Mouse (Mus musculus): ENCODE results near the gene Adk. TPM values are rescaled to one million over a fixed set of nuclear protein-coding genes. Genes with fewer than 3 reads are reported as not detected.

The Adk gene
- polyA plus RNA-seq, 1 experiment from 2014 or later: 475 TPM

- Histone ChIP-seq H3K9ac (replicated peaks) (no peak overlapping the region), H3K36me3 (replicated peaks; ENCODE audit: insufficient read depth, low read length) (no peaks in the 10 kb centered on the region), H3K4me2 (ENCODE audit: low read depth, low read length) (no peak overlapping the region), H3K27me3 (ENCODE audit: insufficient read depth, low read length) (no peaks in the 10 kb centered on the region), H3K27ac (ENCODE audit: low read depth) (no peak overlapping the region), H3K4me3 (ENCODE audit: low read depth, low read length) (no peak overlapping the region), H3K4me1 (ENCODE audit: insufficient read depth) (no peaks in the 10 kb centered on the region), H3K9me3 (ENCODE audit: low read length) (no peaks in the 10 kb centered on the region)
- no peak for TF ChIP-seq CTCF (IDR thresholded peaks at IDR 0.05; ENCODE audit: low read depth)
- TF ChIP-seq EP300 (IDR thresholded peaks at IDR 0.05; ENCODE audit: low read depth): no peak
- DNase-seq (no peak), ATAC-seq (no peak)
- WGBS (ENCODE audit: insufficient replicate concordance): 87% methylated on average over 6 of the region's 6 CpGs
These were observed 359.1 kb downstream of the Adk start for GRCm38 (mm10) chr14:21411524-21411923.

DNA sequence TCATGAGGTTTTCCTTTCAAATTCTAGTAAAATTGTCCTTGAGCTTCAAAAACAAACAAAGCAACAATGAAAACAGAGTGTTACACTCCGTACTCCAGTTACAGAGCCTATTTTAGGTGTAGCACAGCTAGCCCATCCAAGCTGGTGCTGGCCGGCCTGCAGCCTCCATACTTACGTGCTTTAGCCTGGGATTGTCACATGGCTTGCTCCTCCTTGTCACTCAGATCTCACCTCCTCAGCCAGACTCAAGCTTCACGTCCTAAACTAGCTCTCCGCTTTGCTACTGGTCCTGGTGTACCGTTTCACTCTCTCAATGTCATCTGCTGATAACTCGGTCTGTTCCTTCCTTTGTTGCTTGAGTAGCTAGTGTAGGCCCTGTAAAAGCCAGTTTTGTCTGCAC lies 366.0 kb downstream of the Adk start:
- Histone ChIP-seq H3K36me3 (replicated peaks; ENCODE audit: insufficient read depth, low read length) (no peaks in the 10 kb centered on the region), H3K9ac (replicated peaks) (no peak overlapping the region), H3K27me3 (ENCODE audit: insufficient read depth, low read length) (no peaks in the 10 kb centered on the region), H3K9me3 (ENCODE audit: low read length) (no peaks in the 10 kb centered on the region), H3K27ac (ENCODE audit: low read depth) (no peak overlapping the region), H3K4me2 (ENCODE audit: low read depth, low read length) (no peak overlapping the region), H3K4me1 (ENCODE audit: insufficient read depth) (peaks cover 7% of the 10 kb centered on the region; the same call in 1 of the 2 replicates), H3K4me3 (ENCODE audit: low read depth, low read length) (no peak overlapping the region)
- ATAC-seq: no peak
- 78% methylated on average over 7 of the region's 7 CpGs for WGBS (ENCODE audit: insufficient replicate concordance)
- TF ChIP-seq CTCF (IDR thresholded peaks at IDR 0.05; ENCODE audit: low read depth) (no peak), EP300 (IDR thresholded peaks at IDR 0.05; ENCODE audit: low read depth) (no peak)
- no peak for DNase-seq

DNA sequence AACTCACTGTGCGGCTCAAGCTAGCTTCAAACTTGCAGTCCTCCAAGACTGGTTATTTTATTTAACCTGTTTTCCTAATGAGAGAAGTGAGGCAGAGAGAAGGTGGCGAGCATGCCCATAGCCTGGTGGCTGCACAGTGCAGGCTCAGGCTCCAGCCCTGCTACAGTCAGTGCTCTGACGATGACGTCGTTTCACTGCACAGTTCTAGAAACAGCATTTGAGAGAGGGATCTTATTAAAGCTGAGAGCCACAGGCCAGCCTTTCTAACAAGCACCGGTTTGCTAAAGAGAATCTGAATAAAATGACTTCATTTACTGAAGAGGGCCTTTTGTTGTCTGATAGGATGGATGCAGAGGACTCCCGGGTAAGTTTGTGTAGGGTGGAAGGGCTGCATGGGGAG lies 375.0 kb downstream of the Adk start:
- H3K4me3 ChIP-seq (ENCODE audit: low read depth, low read length): no peak overlapping the region
- peaks cover 5% of the 10 kb centered on the region; the same call in 1 of the 2 replicates for H3K4me1 ChIP-seq (ENCODE audit: insufficient read depth)
- H3K4me2 ChIP-seq (ENCODE audit: low read depth, low read length): no peak overlapping the region
- H3K9me3 ChIP-seq (ENCODE audit: low read length): no peaks in the 10 kb centered on the region
- TF ChIP-seq CTCF (IDR thresholded peaks at IDR 0.05; ENCODE audit: low read depth): no peak
- no peak for TF ChIP-seq EP300 (IDR thresholded peaks at IDR 0.05; ENCODE audit: low read depth)
- H3K27ac ChIP-seq (ENCODE audit: low read depth): no peak overlapping the region
- 83% methylated on average over 7 of the region's 7 CpGs for WGBS (ENCODE audit: insufficient replicate concordance)
- ATAC-seq (no peak), DNase-seq (no peak)
- no peak overlapping the region for H3K9ac ChIP-seq (replicated peaks)
- H3K36me3 ChIP-seq (replicated peaks; ENCODE audit: insufficient read depth, low read length): peaks cover 6% of the 10 kb centered on the region; the same call in 1 of the 2 replicates
- no peaks in the 10 kb centered on the region for H3K27me3 ChIP-seq (ENCODE audit: insufficient read depth, low read length)

- DNase-seq: no peak
- Histone ChIP-seq H3K4me2 (ENCODE audit: low read depth, low read length) (no peak overlapping the region), H3K4me1 (ENCODE audit: insufficient read depth) (0 out of 2 replicates have a peak, but pooled peaks cover 4% of the 10 kb centered on the region), H3K27ac (ENCODE audit: low read depth) (no peak overlapping the region), H3K36me3 (replicated peaks; ENCODE audit: insufficient read depth, low read length) (peaks cover 10% of the 10 kb centered on the region), H3K27me3 (ENCODE audit: insufficient read depth, low read length) (no peaks in the 10 kb centered on the region), H3K9me3 (ENCODE audit: low read length) (no peaks in the 10 kb centered on the region), H3K4me3 (ENCODE audit: low read depth, low read length) (no peak overlapping the region), H3K9ac (replicated peaks) (no peak overlapping the region)
- no peak for ATAC-seq
- TF ChIP-seq CTCF (IDR thresholded peaks at IDR 0.05; ENCODE audit: low read depth) (no peak), EP300 (IDR thresholded peaks at IDR 0.05; ENCODE audit: low read depth) (no peak)
- 55% methylated on average over 4 of the region's 4 CpGs for WGBS (ENCODE audit: insufficient replicate concordance)
These were observed 381.0 kb downstream of the Adk start for GRCm38 (mm10) chr14:21433415-21433814.

GRCm38 (mm10) chr14:21433995-21434394 lies 381.6 kb downstream of the Adk start:
- ATAC-seq (no peak), DNase-seq (no peak)
- Histone ChIP-seq H3K4me2 (ENCODE audit: low read depth, low read length) (no peak overlapping the region), H3K27me3 (ENCODE audit: insufficient read depth, low read length) (no peaks in the 10 kb centered on the region), H3K27ac (ENCODE audit: low read depth) (0 out of 2 replicates have a peak overlapping the region, but pooled peaks have one; percentile 22), H3K9ac (replicated peaks) (no peak overlapping the region), H3K36me3 (replicated peaks; ENCODE audit: insufficient read depth, low read length) (peaks cover 10% of the 10 kb centered on the region), H3K4me1 (ENCODE audit: insufficient read depth) (0 out of 2 replicates have a peak, but pooled peaks cover 4% of the 10 kb centered on the region), H3K9me3 (ENCODE audit: low read length) (no peaks in the 10 kb centered on the region), H3K4me3 (ENCODE audit: low read depth, low read length) (no peak overlapping the region)
- no peak for TF ChIP-seq EP300 (IDR thresholded peaks at IDR 0.05; ENCODE audit: low read depth)
- TF ChIP-seq CTCF (IDR thresholded peaks at IDR 0.05; ENCODE audit: low read depth): no peak
- WGBS (ENCODE audit: insufficient replicate concordance): 64% methylated on average over 5 of the region's 5 CpGs

DNA sequence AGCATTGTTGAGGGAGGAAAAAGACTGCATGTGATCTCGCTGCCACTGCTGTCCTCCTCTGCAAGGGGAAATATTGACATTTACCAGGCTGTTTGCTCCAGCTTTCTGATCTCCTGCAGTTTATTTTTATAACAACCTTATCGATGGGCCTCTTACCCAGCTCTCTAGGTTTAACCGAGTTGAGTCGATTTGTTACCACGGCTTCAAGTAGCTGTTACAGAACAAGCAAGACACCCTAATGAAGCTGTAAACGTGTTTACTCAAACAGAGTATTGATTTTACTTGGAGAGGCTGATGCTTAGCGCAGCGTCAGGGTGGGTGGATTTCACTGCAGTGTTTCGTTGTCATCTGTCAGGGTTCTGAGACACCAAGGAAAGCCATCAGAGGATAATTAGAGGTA lies 382.3 kb downstream of the Adk start:
- Histone ChIP-seq H3K4me1 (ENCODE audit: insufficient read depth) (0 out of 2 replicates have a peak, but pooled peaks cover 4% of the 10 kb centered on the region), H3K9me3 (ENCODE audit: low read length) (no peaks in the 10 kb centered on the region), H3K27me3 (ENCODE audit: insufficient read depth, low read length) (no peaks in the 10 kb centered on the region), H3K4me3 (ENCODE audit: low read depth, low read length) (no peak overlapping the region), H3K4me2 (ENCODE audit: low read depth, low read length) (no peak overlapping the region), H3K36me3 (replicated peaks; ENCODE audit: insufficient read depth, low read length) (peaks cover 10% of the 10 kb centered on the region), H3K9ac (replicated peaks) (no peak overlapping the region), H3K27ac (ENCODE audit: low read depth) (no peak overlapping the region)
- no peak for TF ChIP-seq EP300 (IDR thresholded peaks at IDR 0.05; ENCODE audit: low read depth)
- no peak for TF ChIP-seq CTCF (IDR thresholded peaks at IDR 0.05; ENCODE audit: low read depth)
- WGBS (ENCODE audit: insufficient replicate concordance): 57% methylated on average over 9 of the region's 9 CpGs
- ATAC-seq: no peak
- no peak for DNase-seq

- WGBS (ENCODE audit: insufficient replicate concordance): 38% methylated on average over 4 of the region's 4 CpGs
- DNase-seq (no peak), ATAC-seq (no peak)
- H3K4me3 ChIP-seq (ENCODE audit: low read depth, low read length): no peak overlapping the region
- no peaks in the 10 kb centered on the region for H3K9me3 ChIP-seq (ENCODE audit: low read length)
- H3K9ac ChIP-seq (replicated peaks): no peak overlapping the region
- H3K4me2 ChIP-seq (ENCODE audit: low read depth, low read length): no peak overlapping the region
- H3K4me1 ChIP-seq (ENCODE audit: insufficient read depth): no peaks in the 10 kb centered on the region
- H3K27me3 ChIP-seq (ENCODE audit: insufficient read depth, low read length): no peaks in the 10 kb centered on the region
- H3K27ac ChIP-seq (ENCODE audit: low read depth): no peak overlapping the region
- TF ChIP-seq CTCF (IDR thresholded peaks at IDR 0.05; ENCODE audit: low read depth) (no peak), EP300 (IDR thresholded peaks at IDR 0.05; ENCODE audit: low read depth) (no peak)
- peaks cover 20% of the 10 kb centered on the region; the same call in 1 of the 2 replicates for H3K36me3 ChIP-seq (replicated peaks; ENCODE audit: insufficient read depth, low read length)
These were observed 387.4 kb downstream of the Adk start for GRCm38 (mm10) chr14:21439785-21440184.
